Mouse (Mus musculus): ENCODE data around the gene Gap43. TPM values are rescaled to one million over a fixed set of nuclear protein-coding genes. Genes with fewer than 3 reads are reported as not detected.
"Not testable (repeated sequence)": the region's sequence is repeated elsewhere in the genome, so short reads cannot be mapped to it uniquely, and the experiment has no call there.

Gene Gap43
- polyA plus RNA-seq, 1 experiment from 2014 or later = 44.0 TPM

DNA sequence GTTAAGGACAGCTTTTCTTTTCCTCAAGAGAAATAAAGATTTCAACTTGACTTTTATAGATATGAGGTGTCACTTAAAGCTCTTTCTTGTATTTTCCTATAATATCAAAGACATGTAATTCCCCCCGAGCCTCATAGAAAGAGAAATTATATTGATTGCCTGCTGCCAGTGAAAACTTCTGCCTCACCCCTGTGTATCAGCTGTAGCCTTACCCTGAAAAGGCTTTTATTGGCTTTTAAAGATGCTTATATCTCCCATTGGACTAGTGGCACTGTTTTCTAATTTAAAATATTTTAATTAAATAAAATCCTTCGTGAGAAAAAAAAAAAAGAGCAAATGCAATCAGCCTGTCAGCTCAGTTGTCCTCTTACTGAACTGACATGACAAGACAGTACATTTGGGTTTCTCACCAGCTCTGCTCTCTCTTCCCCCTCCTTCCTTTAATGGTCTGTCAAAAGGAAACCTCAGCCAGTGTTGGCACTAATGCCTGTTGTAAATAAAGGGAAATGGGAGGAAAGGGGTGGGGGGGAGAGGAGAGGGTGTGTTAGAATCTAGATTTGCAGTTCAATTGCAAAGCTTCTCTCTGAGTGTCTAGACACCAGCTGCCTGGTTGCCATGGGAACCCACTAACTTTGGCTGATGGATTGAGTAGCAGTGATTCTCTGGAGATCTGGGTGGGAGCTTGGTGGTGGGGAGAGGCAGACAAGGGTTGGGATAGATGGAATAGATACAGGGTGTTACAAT, 71.4 kb downstream of the Gap43 start:
- Histone ChIP-seq H3K9ac (ENCODE audit: low read length) (no peak overlapping the region), H3K4me2 (ENCODE audit: low read depth, severe bottlenecking) (no peak overlapping the region), H3K27ac (replicated peaks; ENCODE audit: low read depth, low read length) (no peak overlapping the region), H3K4me1 (ENCODE audit: control insufficient read depth, insufficient read depth, low read length) (peaks cover 5% of the 10 kb centered on the region; the same call in 1 of the 2 replicates), H3K4me3 (ENCODE audit: low read depth, low read length) (no peak overlapping the region), H3K36me3 (ENCODE audit: control insufficient read depth, insufficient read depth, low read length) (no peaks in the 10 kb centered on the region), H3K9me3 (ENCODE audit: control insufficient read depth, low read length) (no peaks in the 10 kb centered on the region), H3K27me3 (ENCODE audit: control insufficient read depth, insufficient read depth, low read length) (no peaks in the 10 kb centered on the region)
- DNase-seq (ENCODE audit: low spot score) (peak; percentile 68), ATAC-seq (ENCODE audit: insufficient number of reproducible peaks, low FRiP score, low TSS enrichment, low read depth) (no peak)
- WGBS = 47% methylated on average over 2 of the region's 2 CpGs

DNA sequence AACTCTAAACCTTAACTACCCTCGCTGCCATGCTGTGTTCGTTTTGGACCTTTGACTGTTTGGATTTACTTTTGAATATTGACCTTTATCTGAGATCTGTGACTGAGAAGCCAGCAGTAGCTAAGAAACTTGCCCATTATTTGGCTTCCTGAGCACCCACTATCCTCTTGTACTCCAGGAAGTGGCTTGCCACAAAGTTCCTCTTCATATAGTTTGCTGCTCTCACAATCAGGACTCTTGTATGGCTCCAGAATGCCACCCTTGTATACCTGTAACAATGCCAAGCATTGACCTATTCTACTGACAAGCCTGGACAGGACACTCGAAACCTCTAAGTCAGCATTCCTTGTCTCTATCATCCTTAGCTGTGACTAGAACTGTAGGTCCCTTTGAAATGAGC, 75.3 kb downstream of the Gap43 start:
- Histone ChIP-seq H3K4me1 (ENCODE audit: control insufficient read depth, insufficient read depth, low read length) (peaks cover 5% of the 10 kb centered on the region; the same call in 1 of the 2 replicates), H3K27ac (replicated peaks; ENCODE audit: low read depth, low read length) (no peak overlapping the region), H3K4me2 (ENCODE audit: low read depth, severe bottlenecking) (no peak overlapping the region), H3K9ac (ENCODE audit: low read length) (no peak overlapping the region), H3K9me3 (ENCODE audit: control insufficient read depth, low read length) (no peaks in the 10 kb centered on the region), H3K27me3 (ENCODE audit: control insufficient read depth, insufficient read depth, low read length) (no peaks in the 10 kb centered on the region), H3K36me3 (ENCODE audit: control insufficient read depth, insufficient read depth, low read length) (no peaks in the 10 kb centered on the region), H3K4me3 (ENCODE audit: low read depth, low read length) (no peak overlapping the region)
- 87% methylated on average over 3 of the region's 3 CpGs for WGBS
- ATAC-seq (ENCODE audit: insufficient number of reproducible peaks, low FRiP score, low TSS enrichment, low read depth) = no peak
- DNase-seq (ENCODE audit: low spot score) = no peak

DNA sequence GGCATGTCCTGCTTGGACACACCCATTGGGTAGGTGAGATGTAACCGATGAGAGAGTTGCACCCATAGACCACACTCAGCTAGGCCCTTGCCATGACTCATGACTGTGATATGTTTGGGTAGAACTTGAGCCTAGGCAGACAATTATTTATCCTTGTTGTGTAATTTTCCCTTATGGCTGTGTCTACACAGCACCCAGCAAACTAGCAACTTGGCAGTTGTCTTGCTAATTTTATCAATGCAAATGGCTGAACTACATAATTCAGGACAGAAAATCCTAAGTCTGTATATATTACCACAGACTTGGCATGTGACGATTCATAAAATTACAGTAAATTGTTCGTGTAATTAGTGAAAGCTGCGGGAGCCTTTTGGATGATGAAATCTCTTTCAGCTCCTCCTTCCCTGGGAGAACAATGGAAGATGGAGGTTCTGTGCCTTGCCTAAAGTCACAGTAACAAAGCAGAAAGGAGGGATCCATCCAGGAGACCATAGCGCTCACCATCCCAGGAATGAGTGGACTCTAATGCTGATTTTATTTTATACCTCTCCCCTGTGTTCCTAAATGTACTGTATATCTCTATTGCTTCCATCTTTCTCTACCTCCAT, 77.4 kb downstream of the Gap43 start:
- no peak for DNase-seq (ENCODE audit: low spot score)
- WGBS = 95% methylated on average over 5 of the region's 5 CpGs
- no peaks in the 10 kb centered on the region for H3K27me3 ChIP-seq (ENCODE audit: control insufficient read depth, insufficient read depth, low read length)
- no peaks in the 10 kb centered on the region for H3K4me1 ChIP-seq (ENCODE audit: control insufficient read depth, insufficient read depth, low read length)
- no peak overlapping the region for H3K4me2 ChIP-seq (ENCODE audit: low read depth, severe bottlenecking)
- no peaks in the 10 kb centered on the region for H3K9me3 ChIP-seq (ENCODE audit: control insufficient read depth, low read length)
- no peak overlapping the region for H3K27ac ChIP-seq (replicated peaks; ENCODE audit: low read depth, low read length)
- H3K9ac ChIP-seq (ENCODE audit: low read length) = no peak overlapping the region
- no peak for ATAC-seq (ENCODE audit: insufficient number of reproducible peaks, low FRiP score, low TSS enrichment, low read depth)
- no peak overlapping the region for H3K4me3 ChIP-seq (ENCODE audit: low read depth, low read length)
- H3K36me3 ChIP-seq (ENCODE audit: control insufficient read depth, insufficient read depth, low read length) = no peaks in the 10 kb centered on the region

DNA sequence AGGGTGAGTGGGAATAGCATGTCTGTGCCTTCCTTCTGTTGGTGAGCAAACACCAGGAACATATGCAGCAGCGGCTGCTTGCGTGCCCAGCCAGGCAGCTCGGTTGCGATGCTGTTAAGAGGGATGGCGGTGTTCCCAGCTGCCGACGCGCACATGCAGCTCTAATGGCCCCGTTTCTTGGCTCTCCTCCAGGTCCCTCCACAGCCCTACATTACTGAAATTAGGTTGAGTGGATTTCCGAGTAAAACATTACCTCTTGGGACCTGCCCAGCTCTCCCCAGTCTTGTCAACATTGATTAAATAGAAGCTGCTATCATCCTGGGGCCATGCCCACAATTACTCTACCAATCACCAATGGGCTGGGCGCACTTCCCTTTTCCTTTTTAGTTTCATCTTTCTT, 84.8 kb downstream of the Gap43 start:
- DNase-seq (ENCODE audit: low spot score) (no peak), ATAC-seq (ENCODE audit: insufficient number of reproducible peaks, low FRiP score, low TSS enrichment, low read depth) (no peak)
- H3K9ac ChIP-seq (ENCODE audit: low read length) = no peak overlapping the region
- H3K4me3 ChIP-seq (ENCODE audit: low read depth, low read length) = no peak overlapping the region
- no peaks in the 10 kb centered on the region for H3K4me1 ChIP-seq (ENCODE audit: control insufficient read depth, insufficient read depth, low read length)
- 87% methylated on average over 11 of the region's 11 CpGs for WGBS
- no peak overlapping the region for H3K4me2 ChIP-seq (ENCODE audit: low read depth, severe bottlenecking)
- H3K27ac ChIP-seq (replicated peaks; ENCODE audit: low read depth, low read length) = no peak overlapping the region
- no peaks in the 10 kb centered on the region for H3K36me3 ChIP-seq (ENCODE audit: control insufficient read depth, insufficient read depth, low read length)
- no peaks in the 10 kb centered on the region for H3K9me3 ChIP-seq (ENCODE audit: control insufficient read depth, low read length)
- no peaks in the 10 kb centered on the region for H3K27me3 ChIP-seq (ENCODE audit: control insufficient read depth, insufficient read depth, low read length)

DNA sequence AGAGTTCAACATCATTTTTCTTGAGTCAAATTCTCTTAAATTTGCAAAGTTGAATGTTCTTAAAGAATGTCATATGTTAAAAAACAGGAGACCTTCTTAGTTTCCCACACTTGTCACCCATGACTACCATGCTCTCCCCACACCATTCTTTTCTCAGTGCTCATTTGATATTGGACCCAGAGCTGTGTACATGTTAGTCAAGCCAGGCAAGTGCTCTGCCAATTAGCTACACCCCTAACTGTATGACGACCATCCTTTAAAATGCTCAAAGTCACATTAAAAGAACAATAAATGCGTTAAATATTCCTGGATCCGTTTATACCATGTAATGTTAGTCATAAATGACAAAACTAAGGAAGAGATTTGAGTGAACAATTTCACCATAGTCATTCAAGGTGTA, 85.2 kb downstream of the Gap43 start:
- no peak overlapping the region for H3K4me3 ChIP-seq (ENCODE audit: low read depth, low read length)
- H3K4me1 ChIP-seq (ENCODE audit: control insufficient read depth, insufficient read depth, low read length) = no peaks in the 10 kb centered on the region
- 86% methylated on average over 3 of the region's 3 CpGs for WGBS
- H3K9me3 ChIP-seq (ENCODE audit: control insufficient read depth, low read length) = no peaks in the 10 kb centered on the region
- H3K27ac ChIP-seq (replicated peaks; ENCODE audit: low read depth, low read length) = no peak overlapping the region
- no peaks in the 10 kb centered on the region for H3K36me3 ChIP-seq (ENCODE audit: control insufficient read depth, insufficient read depth, low read length)
- DNase-seq (ENCODE audit: low spot score) = no peak
- no peaks in the 10 kb centered on the region for H3K27me3 ChIP-seq (ENCODE audit: control insufficient read depth, insufficient read depth, low read length)
- ATAC-seq (ENCODE audit: insufficient number of reproducible peaks, low FRiP score, low TSS enrichment, low read depth) = no peak
- H3K9ac ChIP-seq (ENCODE audit: low read length) = no peak overlapping the region
- no peak overlapping the region for H3K4me2 ChIP-seq (ENCODE audit: low read depth, severe bottlenecking)

DNA sequence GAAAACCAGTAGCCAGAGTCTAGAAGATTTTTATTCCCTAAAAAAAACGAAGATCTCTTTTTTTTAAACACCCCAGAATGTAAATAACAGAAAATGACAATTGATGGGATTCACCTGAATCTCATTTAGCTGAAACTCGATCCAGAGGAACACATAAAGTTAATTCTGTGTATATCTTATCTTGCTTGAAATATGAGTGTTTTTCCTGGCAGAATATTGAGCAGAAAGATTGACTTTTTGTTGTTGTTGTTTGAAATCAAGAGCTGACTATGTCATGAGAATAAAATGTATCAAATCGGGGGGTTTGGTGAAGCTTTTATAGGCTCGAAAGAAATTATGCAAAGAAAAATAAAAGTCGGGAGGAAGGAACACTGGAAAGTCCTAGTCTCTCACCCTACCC, 88.2 kb downstream of the Gap43 start:
- ATAC-seq (ENCODE audit: insufficient number of reproducible peaks, low FRiP score, low TSS enrichment, low read depth) (no peak), DNase-seq (ENCODE audit: low spot score) (no peak)
- H3K4me3 ChIP-seq (ENCODE audit: low read depth, low read length) = no peak overlapping the region
- no peaks in the 10 kb centered on the region for H3K4me1 ChIP-seq (ENCODE audit: control insufficient read depth, insufficient read depth, low read length)
- 85% methylated on average over 5 of the region's 5 CpGs for WGBS
- H3K36me3 ChIP-seq (ENCODE audit: control insufficient read depth, insufficient read depth, low read length) = no peaks in the 10 kb centered on the region
- H3K27me3 ChIP-seq (ENCODE audit: control insufficient read depth, insufficient read depth, low read length) = no peaks in the 10 kb centered on the region
- no peak overlapping the region for H3K9ac ChIP-seq (ENCODE audit: low read length)
- H3K9me3 ChIP-seq (ENCODE audit: control insufficient read depth, low read length) = no peaks in the 10 kb centered on the region
- no peak overlapping the region for H3K27ac ChIP-seq (replicated peaks; ENCODE audit: low read depth, low read length)
- H3K4me2 ChIP-seq (ENCODE audit: low read depth, severe bottlenecking) = no peak overlapping the region

DNA sequence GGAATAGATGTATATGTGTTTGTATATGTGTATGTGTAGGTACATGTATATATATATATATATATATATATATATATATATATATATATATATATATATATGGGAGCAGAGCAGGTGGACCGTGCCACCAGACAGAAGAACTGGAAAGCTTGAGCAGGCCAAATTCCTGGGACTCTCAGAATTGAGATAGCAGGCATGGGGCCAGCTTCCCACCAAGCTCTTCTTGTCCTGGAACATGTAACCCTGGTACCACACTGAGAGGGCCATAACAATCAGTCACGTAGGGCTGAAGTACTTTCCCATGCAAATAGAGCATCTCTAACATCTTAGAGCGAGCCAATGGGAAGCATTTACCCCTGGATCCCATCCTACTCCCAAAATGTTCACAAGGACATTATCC, 96.3 kb downstream of the Gap43 start:
- not testable (repeated sequence) for DNase-seq (ENCODE audit: low spot score); H3K4me1 ChIP-seq (ENCODE audit: control insufficient read depth, insufficient read depth, low read length); ATAC-seq (ENCODE audit: insufficient number of reproducible peaks, low FRiP score, low TSS enrichment, low read depth); H3K9ac ChIP-seq (ENCODE audit: low read length); H3K36me3 ChIP-seq (ENCODE audit: control insufficient read depth, insufficient read depth, low read length); H3K4me3 ChIP-seq (ENCODE audit: low read depth, low read length); H3K27ac ChIP-seq (replicated peaks; ENCODE audit: low read depth, low read length); H3K9me3 ChIP-seq (ENCODE audit: control insufficient read depth, low read length); H3K27me3 ChIP-seq (ENCODE audit: control insufficient read depth, insufficient read depth, low read length); H3K4me2 ChIP-seq (ENCODE audit: low read depth, severe bottlenecking)
- WGBS = 88% methylated on average over 3 of the region's 3 CpGs

DNA sequence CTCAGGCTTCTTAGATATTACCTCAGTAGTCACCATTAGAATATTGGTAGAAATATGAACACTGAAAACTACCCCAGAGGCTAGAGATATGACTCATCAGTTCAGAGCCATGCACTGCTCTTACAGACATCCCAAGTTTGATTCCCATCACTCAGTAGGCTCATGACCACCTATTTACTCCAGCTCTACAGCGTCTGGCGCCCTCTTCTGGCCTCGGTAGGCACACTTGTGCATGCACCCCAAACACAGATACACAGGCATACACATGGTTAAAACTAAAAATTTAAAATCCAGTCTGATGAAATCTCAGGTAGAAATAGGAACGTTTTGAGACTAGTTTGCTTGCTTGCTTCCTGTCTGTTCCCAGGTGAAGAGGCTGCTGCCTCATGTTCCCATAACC, 109.1 kb downstream of the Gap43 start:
- Histone ChIP-seq H3K4me1 (ENCODE audit: control insufficient read depth, insufficient read depth, low read length) (no peaks in the 10 kb centered on the region), H3K9me3 (ENCODE audit: control insufficient read depth, low read length) (no peaks in the 10 kb centered on the region)

More for the DNA sequence above, 109.1 kb downstream of the Gap43 start:
- no peaks in the 10 kb centered on the region for H3K36me3 ChIP-seq (ENCODE audit: control insufficient read depth, insufficient read depth, low read length)
- no peak overlapping the region for H3K27ac ChIP-seq (replicated peaks; ENCODE audit: low read depth, low read length)
- ATAC-seq (ENCODE audit: insufficient number of reproducible peaks, low FRiP score, low TSS enrichment, low read depth) = no peak
- DNase-seq (ENCODE audit: low spot score) = no peak
- H3K9ac ChIP-seq (ENCODE audit: low read length) = no peak overlapping the region
- WGBS = 69% methylated on average over 4 of the region's 4 CpGs
- H3K4me3 ChIP-seq (ENCODE audit: low read depth, low read length) = no peak overlapping the region
- no peaks in the 10 kb centered on the region for H3K27me3 ChIP-seq (ENCODE audit: control insufficient read depth, insufficient read depth, low read length)
- H3K4me2 ChIP-seq (ENCODE audit: low read depth, severe bottlenecking) = no peak overlapping the region

Measured in limb, embryonic 11.5 days (tissue).